Comparison of ENCODE assay signal across 9 mouse cellular contexts in the genomic region with DNA sequence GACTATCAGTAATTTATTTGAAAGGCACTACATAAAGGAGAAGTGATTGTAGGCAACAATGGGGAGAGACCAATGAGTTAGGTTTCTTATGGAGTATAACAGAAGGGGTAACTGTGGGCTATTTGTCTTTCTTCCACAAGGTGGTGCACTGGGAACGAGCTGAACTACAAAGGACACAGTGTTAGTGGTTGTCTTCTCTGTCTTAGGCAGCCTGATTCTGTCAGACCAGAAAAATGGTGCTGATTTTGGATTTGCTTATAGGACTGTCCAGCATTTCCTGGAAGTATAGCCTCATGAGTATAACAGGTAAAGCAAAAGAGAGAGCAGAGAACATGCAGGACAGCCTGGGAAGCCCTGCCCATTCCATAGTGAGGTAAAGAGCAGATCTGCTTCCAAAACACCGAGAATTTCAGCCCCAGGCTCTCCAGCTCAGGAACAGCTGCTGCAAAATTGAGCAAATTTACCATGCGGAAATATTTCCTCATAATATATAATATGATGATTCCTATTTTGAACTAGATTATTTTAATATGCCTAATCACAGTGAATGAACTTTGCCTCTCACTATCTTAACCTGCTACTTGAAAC.
DNase-seq lines count a peak whose midpoint lies in the region; ATAC-seq and TF ChIP-seq lines count a peak whose summit lies in the region.
"Had no signal": no experiment of that assay in that cellular context is flagged by ENCODE, and none has a peak within 500 bp of the region (broad histone marks: within the 10 kb centered on the region; RNA-seq: fewer than 3 reads in every experiment).

No protein-coding gene starts in this region.

- no peak overlapping the region for H3K4me2 ChIP-seq in kidney, postnatal 0 days (ENCODE audit: low read length)
- no peak overlapping the region for H3K4me2 ChIP-seq in limb, embryonic 15.5 days

- 50% methylated on average over 3 of the region's 3 CpGs for WGBS in lung, adult 2 months
- WGBS in kidney, postnatal 0 days, result 49% methylated on average over 3 of the region's 3 CpGs
- WGBS in limb, embryonic 15.5 days, result 38% methylated on average over 3 of the region's 3 CpGs

- no peak overlapping the region for H3K9ac ChIP-seq in kidney, postnatal 0 days (ENCODE audit: low read depth, low read length)
- no peak overlapping the region for H3K9ac ChIP-seq in limb, embryonic 15.5 days

- ATAC-seq in kidney, postnatal 0 days (replicated peaks; ENCODE audit: low FRiP score, low read depth), result no peak; the same call in 1 of the 2 replicates
- ATAC-seq in limb, embryonic 15.5 days (ENCODE audit: insufficient number of reproducible peaks, low FRiP score, low TSS enrichment, low read depth), result 0 out of 2 replicates have a peak, but pooled peaks have one; percentile 55

- DNase-seq in lung, adult 2 months, result no peak
- no peak for DNase-seq in lung, postnatal 25 days (ENCODE audit: low spot score)
- DNase-seq in heart, adult 9 months (ENCODE audit: low spot score in 2 of 2), result peak; percentile 7 to 26
- DNase-seq in kidney, postnatal 0 days (ENCODE audit: low spot score), result peak; percentile 79
- DNase-seq in right cerebral cortex, postnatal 10 days (ENCODE audit: low spot score in 2 of 2), result peak; percentile 88 to 91
- no peak for DNase-seq in spleen, postnatal 14 days (ENCODE audit: low spot score in 2 of 2)

- no peak overlapping the region for H3K27ac ChIP-seq in cortical plate, adult 2 months (ENCODE audit: insufficient read depth, low read length)
- no peak overlapping the region for H3K27ac ChIP-seq in kidney, postnatal 0 days
- no peak overlapping the region for H3K27ac ChIP-seq in limb, embryonic 15.5 days
- H3K27ac ChIP-seq: macrophage had no signal

- no peaks in the 10 kb centered on the region for H3K9me3 ChIP-seq in kidney, postnatal 0 days (replicated peaks; ENCODE audit: low read length)
- H3K9me3 ChIP-seq in limb, embryonic 15.5 days, result no peaks in the 10 kb centered on the region

- H3K4me1 ChIP-seq in lung, adult 2 months (ENCODE audit: control insufficient read depth, insufficient read depth, low read length), result no peaks in the 10 kb centered on the region
- H3K4me1 ChIP-seq in cortical plate, adult 2 months (ENCODE audit: control insufficient read depth, insufficient read depth, low read length), result peaks cover 2% of the 10 kb centered on the region; the same call in 1 of the 2 replicates
- no peaks in the 10 kb centered on the region for H3K4me1 ChIP-seq in kidney, postnatal 0 days (replicated peaks; ENCODE audit: insufficient read depth, low read length)
- H3K4me1 ChIP-seq in limb, embryonic 15.5 days, result no peaks in the 10 kb centered on the region; the same call in 1 of the 2 replicates

- no peaks in the 10 kb centered on the region for H3K36me3 ChIP-seq in kidney, postnatal 0 days (ENCODE audit: insufficient read depth, low read length)
- no peaks in the 10 kb centered on the region for H3K36me3 ChIP-seq in limb, embryonic 15.5 days

- 0 out of 2 replicates have a peak, but pooled peaks have one; percentile 6 for TF ChIP-seq CTCF in lung, adult 2 months (IDR thresholded peaks at IDR 0.05; ENCODE audit: insufficient read depth, low read length)
- TF ChIP-seq CTCF in cortical plate, adult 2 months (IDR thresholded peaks at IDR 0.05; ENCODE audit: extremely low read depth, insufficient read depth, low read length), result peak; percentile 72
- TF ChIP-seq CTCF in kidney, postnatal 0 days (IDR thresholded peaks at IDR 0.05; ENCODE audit: low read depth), result peak; percentile 86

- no peak for TF ChIP-seq POLR2A in lung, adult 2 months (IDR thresholded peaks at IDR 0.05; ENCODE audit: borderline replicate concordance, extremely low read depth, low read depth, low read length)
- TF ChIP-seq POLR2A in cortical plate, adult 2 months (IDR thresholded peaks at IDR 0.05; ENCODE audit: extremely low read depth, insufficient read depth, low read length), result no peak

- no peaks in the 10 kb centered on the region for H3K27me3 ChIP-seq in kidney, postnatal 0 days (ENCODE audit: insufficient read depth, low read length)
- no peaks in the 10 kb centered on the region for H3K27me3 ChIP-seq in limb, embryonic 15.5 days

- H3K4me3 ChIP-seq in lung, adult 2 months (replicated peaks; ENCODE audit: extremely low read depth, low read depth, low read length), result no peak overlapping the region
- H3K4me3 ChIP-seq in cortical plate, adult 2 months (ENCODE audit: insufficient read depth, low read length), result no peak overlapping the region
- H3K4me3 ChIP-seq in kidney, postnatal 0 days (replicated peaks; ENCODE audit: low read depth, low read length), result no peak overlapping the region
- H3K4me3 ChIP-seq in limb, embryonic 15.5 days, result no peak overlapping the region

Comparison
In these comparisons a context has a peak if more than half of its experiments do, and no peak if none do; other contexts are left out.
1. DNase-seq: peak in heart, adult 9 months (2 of 2), kidney, postnatal 0 days (single experiment) and right cerebral cortex, postnatal 10 days (2 of 2); none in lung, adult 2 months (single experiment), lung, postnatal 25 days (single experiment) and spleen, postnatal 14 days (0 of 2).
2. CTCF ChIP-seq: peak in every context shown above with its lines; median percentile 86 in kidney, postnatal 0 days; 72 in cortical plate, adult 2 months; 6 in lung, adult 2 months.